In the genomic region with DNA sequence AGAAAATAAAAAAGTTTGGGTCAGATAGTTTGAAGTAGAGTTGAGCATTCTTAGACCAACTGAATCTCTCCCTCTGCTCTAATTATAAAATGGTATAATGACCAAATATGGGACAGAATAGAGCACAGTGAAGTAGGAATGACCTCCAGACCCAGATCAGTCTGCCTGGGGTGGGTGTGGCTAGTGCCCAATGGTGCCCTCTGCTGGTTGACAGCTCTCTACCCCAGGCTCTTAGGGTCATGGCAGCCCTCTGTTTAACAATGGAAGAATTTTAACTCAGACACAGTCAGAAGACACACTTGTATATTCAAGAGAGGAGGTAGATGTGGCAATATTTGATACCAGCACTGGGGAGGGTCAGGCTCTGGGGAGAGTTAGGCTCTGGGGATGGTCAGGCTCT, we compare ENCODE assay signal across 10 mouse cellular contexts. TPM values are rescaled to one million over a fixed set of nuclear protein-coding genes. Genes with fewer than 3 reads are reported as not detected.
DNase-seq lines count a peak whose midpoint lies in the region; ATAC-seq and TF ChIP-seq lines count a peak whose summit lies in the region.
"Had no signal": no experiment of that assay in that cellular context is flagged by ENCODE, and none has a peak within 500 bp of the region (broad histone marks: within the 10 kb centered on the region; RNA-seq: fewer than 3 reads in every experiment).

No protein-coding gene starts in this region.

- no peak overlapping the region for H3K4me3 ChIP-seq in lung, adult 2 months (replicated peaks; ENCODE audit: extremely low read depth, low read depth, low read length)
- no peak overlapping the region for H3K4me3 ChIP-seq in stomach, postnatal 0 days (ENCODE audit: low read depth, low read length)
- H3K4me3 ChIP-seq in hindbrain, embryonic 10.5 days, result no peak overlapping the region
- H3K4me3 ChIP-seq: stomach, embryonic 15.5 days had no signal

- DNase-seq in lung, adult 2 months, result no peak
- DNase-seq in lung, postnatal 25 days (ENCODE audit: low spot score), result no peak
- peak; percentile 44 for DNase-seq in ZHBTc4 (ENCODE audit: low read depth, low spot score)
- DNase-seq in kidney, postnatal 25 days, result peak; percentile 49 to 59
- DNase-seq in stomach, postnatal 0 days (ENCODE audit: low spot score), result peak; percentile 52
- no peak for DNase-seq in hindbrain, embryonic 10.5 days (ENCODE audit: low spot score)
- DNase-seq in urinary bladder, adult 2 months (ENCODE audit: low spot score), result no peak
- DNase-seq in left cerebral cortex, adult 18-20 months (ENCODE audit: low spot score in 2 of 2), result no peak

- no peak for TF ChIP-seq EP300 in stomach, postnatal 0 days (optimal IDR thresholded peaks at IDR 0.05)

- 0 out of 2 replicates have a peak, but pooled peaks have one; percentile 32 for ATAC-seq in stomach, postnatal 0 days (ENCODE audit: low FRiP score, low TSS enrichment)

- no peak for TF ChIP-seq POLR2A in lung, adult 2 months (IDR thresholded peaks at IDR 0.05; ENCODE audit: borderline replicate concordance, extremely low read depth, low read depth, low read length)

- H3K27me3 ChIP-seq in stomach, postnatal 0 days (ENCODE audit: control insufficient read depth, insufficient read depth, low read length), result no peaks in the 10 kb centered on the region
- H3K27me3 ChIP-seq in hindbrain, embryonic 10.5 days (ENCODE audit: insufficient read depth, poor library complexity, severe bottlenecking), result no peaks in the 10 kb centered on the region
- H3K27me3 ChIP-seq: stomach, embryonic 15.5 days had no signal

- no peak overlapping the region for H3K4me2 ChIP-seq in stomach, postnatal 0 days (replicated peaks; ENCODE audit: low read depth)
- H3K4me2 ChIP-seq: stomach, embryonic 15.5 days had no signal

- H3K4me1 ChIP-seq in lung, adult 2 months (ENCODE audit: control insufficient read depth, insufficient read depth, low read length), result no peaks in the 10 kb centered on the region
- no peaks in the 10 kb centered on the region for H3K4me1 ChIP-seq in stomach, postnatal 0 days (replicated peaks; ENCODE audit: control insufficient read depth, insufficient read depth)
- H3K4me1 ChIP-seq in hindbrain, embryonic 10.5 days (replicated peaks), result no peaks in the 10 kb centered on the region
- H3K4me1 ChIP-seq: stomach, embryonic 15.5 days had no signal

- no peak overlapping the region for H3K9ac ChIP-seq in stomach, postnatal 0 days (ENCODE audit: low read length)
- H3K9ac ChIP-seq: stomach, embryonic 15.5 days had no signal

- no peak overlapping the region for H3K27ac ChIP-seq in stomach, postnatal 0 days (replicated peaks)
- H3K27ac ChIP-seq in hindbrain, embryonic 10.5 days, result no peak overlapping the region
- H3K27ac ChIP-seq: stomach, embryonic 15.5 days had no signal

- peak; percentile 62 for TF ChIP-seq CTCF in lung, adult 2 months (IDR thresholded peaks at IDR 0.05; ENCODE audit: insufficient read depth, low read length)
- TF ChIP-seq CTCF in stomach, postnatal 0 days (IDR thresholded peaks at IDR 0.05; ENCODE audit: low read depth), result peak; percentile 68

- no peaks in the 10 kb centered on the region for H3K9me3 ChIP-seq in stomach, postnatal 0 days (ENCODE audit: control insufficient read depth, low read length)
- no peaks in the 10 kb centered on the region for H3K9me3 ChIP-seq in hindbrain, embryonic 10.5 days
- H3K9me3 ChIP-seq: stomach, embryonic 15.5 days had no signal

- H3K36me3 ChIP-seq in stomach, postnatal 0 days (ENCODE audit: control insufficient read depth, insufficient read depth, low read length), result peaks cover 6% of the 10 kb centered on the region; the same call in 1 of the 2 replicates
- peaks cover 89% of the 10 kb centered on the region for H3K36me3 ChIP-seq in hindbrain, embryonic 10.5 days

RNA-seq across cellular contexts. Expression of gene Spg11, which starts 16.1 kb away (rescaled TPM):
- polyA plus RNA-seq in lung, adult 2 months (2012; rRNA removed), result 7.4 and 9.2 TPM in 2 replicates
- polyA plus RNA-seq in stomach, postnatal 0 days (2015; fragmentation: Nextera tagmentation; extraction: Ambion mirVana), result 2.7 and 3.2 TPM in 2 replicates
- 11.2 and 11.5 TPM in 2 replicates for polyA plus RNA-seq in hindbrain, embryonic 10.5 days (2016; fragmentation: Nextera tagmentation; extraction: Ambion mirVana)
- 8.9 and 10.1 TPM in 2 replicates for polyA plus RNA-seq in urinary bladder, adult 2 months (2012; rRNA removed)
- 10 to 100 TPM; 15.9 to 16.1 TPM for total RNA-seq in left cerebral cortex, adult 18-20 months (2021)

RNA-seq across cellular contexts. Expression of gene B2m, which starts 45.4 kb away (rescaled TPM):
- polyA plus RNA-seq in lung, adult 2 months (2012; rRNA removed), result 1,104 and 1,411 TPM in 2 replicates
- 445 and 475 TPM in 2 replicates for polyA plus RNA-seq in stomach, postnatal 0 days (2015; fragmentation: Nextera tagmentation; extraction: Ambion mirVana)
- polyA plus RNA-seq in hindbrain, embryonic 10.5 days (2016; fragmentation: Nextera tagmentation; extraction: Ambion mirVana), result 117 TPM in 2 replicates
- 721 and 902 TPM in 2 replicates for polyA plus RNA-seq in urinary bladder, adult 2 months (2012; rRNA removed)
- total RNA-seq in left cerebral cortex, adult 18-20 months (2021), result 100 to 1,000 TPM; 121 to 139 TPM

RNA-seq across cellular contexts. Expression of gene Trim69, which starts 58.4 kb away (rescaled TPM):
- polyA plus RNA-seq in lung, adult 2 months (2012; rRNA removed), result 0.08 TPM in 1 of 2 replicates, not detected in the other
- polyA plus RNA-seq in stomach, postnatal 0 days (2015; fragmentation: Nextera tagmentation; extraction: Ambion mirVana), result 0.05 TPM in 1 of 2 replicates, not detected in the other
- polyA plus RNA-seq in hindbrain, embryonic 10.5 days (2016; fragmentation: Nextera tagmentation; extraction: Ambion mirVana), result 0.09 TPM in 1 of 2 replicates, not detected in the other
- 0.04 and 0.06 TPM in 2 replicates for polyA plus RNA-seq in urinary bladder, adult 2 months (2012; rRNA removed)
- total RNA-seq in left cerebral cortex, adult 18-20 months (2021), result not detected
- polyA plus RNA-seq: hindbrain, embryonic 11.5 days; stomach, embryonic 15.5 days had no signal

Comparison
In these comparisons a context has a peak if more than half of its experiments do, and no peak if none do; other contexts are left out.
1. DNase-seq: peak in ZHBTc4 (single experiment), kidney, postnatal 25 days (2 of 2) and stomach, postnatal 0 days (single experiment); none in lung, adult 2 months (single experiment), lung, postnatal 25 days (single experiment), hindbrain, embryonic 10.5 days (single experiment), urinary bladder, adult 2 months (single experiment) and left cerebral cortex, adult 18-20 months (0 of 2).